Mouse (Mus musculus) kidney, adult 10 weeks (tissue): ENCODE data around the gene Ackr1. TPM values are rescaled to one million over a fixed set of nuclear protein-coding genes. Genes with fewer than 3 reads are reported as not detected.

Source experiments
- polyA plus RNA-seq: library from polyadenylated mRNA; stranded (reverse); fragments of 350-450 nt; fragmentation: Illumina TruSeq; extraction: RNeasy Lipid Tissue Mini Kit (QIAGEN cat#74804); gene quantifications from one replicate; pipeline ENCODE4 v1.2.3, GENCODE M21; 2014; ENCODE audit warnings: low read depth, low replicate concordance

Ackr1 gene
- not detected for polyA plus RNA-seq

GRCm38 (mm10) chr1:173333312-173334253 lies at the start of gene Ackr1:
Gene Ackr1, minus strand, starts transcription at chr1:173333750.

GRCm38 (mm10) chr1:173367356-173368046 lies 34.0 kb upstream of the Ackr1 start, which contains the start of gene Cadm3:
Gene Cadm3, minus strand, starts transcription at chr1:173367695.

GRCm38 (mm10) chr1:173350372-173350957 lies 16.9 kb upstream of the Ackr1 start, which contains the start of gene Aim2:
Gene Aim2, plus strand, starts transcription at chr1:173350879.

Other genes starting within 250 kb of the Ackr1 start
- not detected for gene Olfr1408, start 196.4 kb downstream of the Ackr1 start, polyA plus RNA-seq
- gene Olfr1406, start 143.1 kb downstream of the Ackr1 start, polyA plus RNA-seq: not detected
- not detected for gene Olfr218, start 135.9 kb downstream of the Ackr1 start, polyA plus RNA-seq
- not detected for gene Olfr1404, start 121.4 kb downstream of the Ackr1 start, polyA plus RNA-seq
- not detected for gene Fcer1a, start 106.5 kb downstream of the Ackr1 start, polyA plus RNA-seq
- not detected for gene Olfr418, start 67.7 kb downstream of the Ackr1 start, polyA plus RNA-seq
- not detected for gene Mptx2, start 56.0 kb downstream of the Ackr1 start, polyA plus RNA-seq
- gene Aim2, start 17.1 kb upstream of the Ackr1 start, polyA plus RNA-seq: 0.89 TPM
- 0.16 TPM for gene Cadm3, start 33.9 kb upstream of the Ackr1 start, polyA plus RNA-seq
- gene Ifi206, start 157.3 kb upstream of the Ackr1 start, polyA plus RNA-seq: 1.1 TPM
- not detected for gene Ifi214, start 202.2 kb upstream of the Ackr1 start, polyA plus RNA-seq